Mouse (Mus musculus) adrenal gland, adult 8-10 months (tissue): ENCODE data around the gene Fignl2. TPM values are rescaled to one million over a fixed set of nuclear protein-coding genes. Genes with fewer than 3 reads are reported as not detected.

Experiments used
- DNase-seq: peaks from one replicate; pipeline ENCODE4 v3.0.0; 2022
- total RNA-seq, 4 experiments: library from RNA; stranded (reverse); gene quantifications; 2 replicates each; pipeline ENCODE4 v1.2.4; 2022

Fignl2 gene
- total RNA-seq, 4 experiments from 2014 or later: 6.4 to 9.1 (median 7.4) TPM

DNA sequence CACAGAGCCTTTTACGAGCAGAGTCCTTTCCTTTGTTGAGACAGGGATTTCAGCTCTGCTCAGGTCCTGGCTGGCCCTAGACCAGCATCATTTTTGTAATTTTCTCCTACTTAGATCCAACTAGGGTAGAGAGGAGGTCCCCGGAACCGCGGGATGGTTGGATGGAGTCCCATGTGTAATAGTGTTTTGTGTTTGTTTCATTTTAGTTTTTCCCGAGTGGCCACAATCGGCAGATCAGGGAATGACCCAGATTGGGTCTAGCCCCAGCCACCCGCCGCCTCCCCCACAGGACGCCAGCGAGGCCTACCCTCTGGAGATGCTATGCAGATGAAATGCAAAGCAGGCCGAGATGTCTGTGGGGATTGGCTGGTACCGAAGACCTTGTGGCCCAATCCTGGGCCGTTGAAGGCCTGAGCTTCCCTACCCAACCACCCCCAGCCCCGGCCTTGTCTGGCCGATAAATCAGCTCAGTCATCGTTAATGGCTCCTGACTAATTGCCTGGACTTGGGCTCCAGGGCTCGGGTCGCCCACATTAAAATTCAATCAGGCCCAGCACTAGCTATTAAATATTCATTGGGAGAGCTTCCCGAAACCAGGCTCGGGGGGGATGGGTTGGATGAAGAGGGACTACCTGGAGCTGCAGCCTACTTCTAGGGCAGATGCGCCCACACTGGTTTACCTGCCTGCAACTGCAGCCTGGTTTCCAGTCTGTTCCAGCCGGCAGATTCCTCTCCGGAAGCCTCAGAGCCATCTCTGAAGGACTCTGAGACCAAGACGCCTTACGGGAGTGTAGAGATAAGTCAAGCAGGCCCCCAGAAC is 14.7 kb upstream of the Fignl2 start:
- peak; percentile 60 for DNase-seq

DNA sequence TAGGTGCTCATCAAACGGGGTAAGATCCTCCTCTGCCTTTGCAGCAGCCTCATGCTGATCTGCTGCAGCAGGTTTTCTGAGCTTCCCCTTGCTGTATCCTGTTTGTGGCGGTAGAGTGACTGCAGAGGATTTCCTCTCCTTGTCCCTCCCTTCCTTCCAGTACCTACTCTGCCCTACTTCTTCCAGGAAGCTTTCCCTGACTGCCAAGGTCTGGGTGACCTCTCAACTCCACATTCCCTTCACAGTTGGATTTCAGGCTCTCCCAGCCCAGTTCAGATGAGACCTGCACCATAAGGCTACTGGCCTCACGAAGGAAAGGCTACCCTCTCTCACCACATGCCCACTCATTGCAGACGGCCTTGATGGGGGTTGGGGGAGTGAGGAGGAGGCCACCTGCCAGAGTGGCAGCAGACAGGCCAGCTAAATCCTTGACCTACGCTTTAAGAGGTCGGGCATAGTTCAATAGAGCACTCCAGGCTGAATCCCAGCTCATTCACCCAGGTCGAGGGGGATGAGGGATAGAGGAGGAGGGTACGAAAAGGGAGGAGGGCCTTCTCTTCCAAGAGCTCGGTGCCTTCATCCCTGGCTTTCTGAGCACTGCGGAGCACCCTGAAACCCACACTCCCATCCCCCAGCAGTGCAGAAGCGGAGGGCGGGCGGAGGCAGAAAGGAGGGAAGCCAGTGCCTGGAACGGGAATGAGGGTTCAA is 13.9 kb upstream of the Fignl2 start:
- no peak for DNase-seq

DNA sequence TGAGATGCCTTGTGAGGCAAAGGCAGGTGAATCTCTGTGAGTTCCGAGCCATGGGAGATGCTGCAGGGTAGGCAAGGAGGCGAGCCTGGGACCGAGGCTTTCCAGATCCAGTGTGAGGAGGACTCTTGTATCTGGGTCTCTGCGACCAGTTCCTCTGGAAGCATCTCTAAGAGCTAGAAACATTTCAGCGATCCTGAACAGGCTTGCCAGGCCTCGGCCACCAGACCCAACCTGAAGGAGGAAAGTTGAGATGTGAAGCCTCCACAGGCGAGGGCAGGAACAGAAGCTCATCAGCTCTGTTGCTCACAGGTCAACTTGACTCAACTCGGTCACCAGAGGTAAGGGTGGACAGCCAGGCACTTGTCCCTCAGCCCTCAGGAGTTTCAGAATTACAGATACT is 13.2 kb upstream of the Fignl2 start:
- no peak for DNase-seq

DNA sequence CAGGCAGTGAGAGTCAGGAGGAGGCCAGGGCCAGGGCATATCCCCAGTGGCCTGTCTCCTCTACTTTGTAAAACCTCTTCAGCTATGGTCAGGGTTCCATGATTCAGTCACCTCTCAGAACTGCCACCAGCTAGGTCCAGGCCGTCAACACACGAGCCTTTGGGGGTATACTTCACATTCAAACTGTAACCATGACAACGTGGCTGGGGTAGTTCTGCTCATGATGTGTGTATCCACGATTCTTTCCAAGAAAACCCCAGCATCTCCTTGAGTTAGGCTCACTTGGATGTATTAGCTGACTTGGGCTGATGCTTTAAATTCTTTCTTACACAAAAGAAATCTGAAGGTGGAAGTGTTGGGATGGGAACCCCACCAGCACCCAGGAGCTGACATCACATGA is 9.9 kb upstream of the Fignl2 start:
- DNase-seq: no peak

DNA sequence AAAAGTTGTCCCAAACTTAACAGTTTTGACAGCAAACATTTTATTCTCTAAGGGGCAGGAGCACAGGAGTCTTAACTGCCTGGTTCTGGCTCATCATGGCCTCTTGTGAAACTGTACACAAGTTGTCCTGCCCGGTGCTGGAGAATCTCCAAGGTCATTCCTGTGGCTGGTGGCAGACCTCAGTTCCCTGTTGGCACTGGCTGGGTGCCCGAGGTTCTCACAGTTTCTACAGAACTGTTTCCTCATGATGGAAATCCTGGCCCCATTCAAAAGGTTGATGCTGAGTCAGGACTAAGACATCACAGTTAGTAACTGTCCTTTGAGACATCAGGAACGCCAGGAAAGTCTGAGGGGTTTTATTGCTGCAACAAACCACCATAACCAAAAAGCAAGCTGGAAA is 8.6 kb upstream of the Fignl2 start:
- DNase-seq: peak; percentile 89

DNA sequence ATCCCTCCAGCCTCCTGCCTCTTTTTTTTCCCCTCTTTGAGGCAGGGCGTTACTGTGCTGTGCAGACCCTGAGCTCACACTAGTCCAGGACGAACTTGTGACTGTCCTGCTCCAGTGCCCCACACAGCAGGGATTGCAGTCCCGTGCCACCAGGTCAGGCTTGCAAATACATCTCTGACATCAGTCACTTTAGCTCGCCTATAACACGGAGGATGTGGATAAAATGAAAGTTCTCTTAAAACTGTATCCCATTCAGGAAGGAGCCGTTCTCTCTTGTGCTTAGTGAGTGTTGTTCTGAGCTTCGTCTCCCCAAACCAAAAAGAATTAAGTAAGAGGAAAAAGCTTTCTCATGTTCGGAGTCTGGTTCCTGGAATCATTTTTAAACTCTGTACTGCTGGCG is 8.1 kb upstream of the Fignl2 start:
- no peak for DNase-seq

DNA sequence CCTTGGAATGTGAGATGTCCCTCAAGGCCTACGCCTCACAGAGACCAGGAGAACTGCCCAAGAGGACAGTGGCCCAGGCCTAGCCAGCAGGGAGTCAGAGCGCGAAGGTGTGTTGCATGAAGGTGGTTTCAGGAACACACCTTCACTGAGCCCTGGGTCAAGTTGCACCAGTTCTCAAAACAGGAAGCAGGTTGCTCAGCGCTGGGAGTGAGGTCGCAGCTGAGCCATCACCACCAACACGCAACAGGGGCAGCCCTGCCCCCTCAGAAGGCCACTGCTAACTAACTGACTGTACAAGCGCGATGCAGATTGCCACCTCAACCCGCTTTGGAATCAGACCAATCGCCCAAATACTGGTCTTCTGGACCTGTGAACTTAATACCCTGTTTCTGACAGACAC is 6.1 kb upstream of the Fignl2 start:
- no peak for DNase-seq

DNA sequence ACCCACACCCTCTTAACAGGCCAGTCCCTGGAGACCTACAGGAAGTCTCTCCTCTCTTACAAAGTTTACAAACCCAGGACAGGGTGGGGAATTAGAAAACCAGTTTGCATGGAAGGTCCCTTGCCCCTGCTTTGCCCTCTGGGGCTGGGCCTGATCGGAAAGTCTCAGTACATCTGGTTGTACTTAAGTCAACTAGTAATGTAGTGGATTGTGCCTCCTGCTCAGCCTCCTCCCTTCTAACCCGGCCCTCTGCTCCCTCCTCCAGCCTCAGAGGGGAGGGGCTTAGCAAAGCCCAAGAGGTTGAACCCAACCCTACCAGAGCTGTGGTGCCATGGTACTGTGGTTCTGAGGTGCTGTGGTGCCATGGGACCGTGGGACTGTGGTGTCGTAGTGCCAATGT is 3.9 kb upstream of the Fignl2 start:
- DNase-seq: no peak

DNA sequence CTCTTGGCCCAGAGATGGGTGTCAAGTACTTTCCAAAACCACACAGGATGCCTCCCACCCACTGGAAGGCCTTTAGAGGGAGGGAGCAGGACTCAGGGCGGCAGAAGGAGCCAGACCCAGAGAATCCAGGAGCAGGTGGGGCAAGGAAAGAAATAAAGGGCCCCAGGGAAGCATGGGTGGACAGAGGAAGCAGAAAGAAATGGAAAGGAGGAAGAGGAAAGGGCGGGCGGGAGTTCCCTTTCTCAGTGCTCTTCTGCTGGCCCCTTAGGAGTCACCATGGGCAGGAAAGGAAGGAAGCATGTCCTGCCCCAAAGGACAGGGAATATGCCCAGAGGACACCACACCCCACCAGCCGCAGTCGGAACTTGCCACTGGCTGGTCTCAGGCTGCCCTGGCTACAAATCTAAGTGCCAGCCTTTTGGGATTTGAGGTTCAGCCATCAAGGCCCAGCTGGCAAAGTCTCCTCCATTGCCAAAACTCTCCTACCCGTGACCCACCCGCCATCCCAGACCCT is 2.7 kb upstream of the Fignl2 start:
- no peak for DNase-seq

DNA sequence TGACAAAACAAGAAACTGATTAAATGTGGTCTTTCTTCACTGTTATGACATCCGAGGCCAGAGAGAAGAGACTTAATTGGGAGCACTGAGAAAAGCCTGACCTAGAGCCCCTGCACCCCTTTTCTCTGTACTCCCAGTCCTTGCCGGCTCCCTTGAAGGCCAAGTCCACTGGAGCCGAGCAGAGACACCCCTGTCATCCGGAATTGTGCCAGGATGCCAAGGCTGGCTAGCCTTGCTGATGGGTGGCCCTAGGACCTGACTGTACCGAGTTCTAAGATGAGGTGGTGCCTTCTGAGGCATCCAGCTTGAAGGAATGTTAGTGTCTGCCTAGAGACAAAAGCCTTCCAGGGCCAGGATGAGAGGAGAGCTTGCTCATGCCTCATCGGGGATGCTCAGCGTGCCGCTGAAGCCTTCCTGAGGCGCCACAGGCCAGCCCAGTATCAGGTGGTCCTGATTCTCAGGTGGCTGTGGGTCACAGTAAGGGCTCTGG is 1.7 kb upstream of the Fignl2 start:
- no peak for DNase-seq

DNA sequence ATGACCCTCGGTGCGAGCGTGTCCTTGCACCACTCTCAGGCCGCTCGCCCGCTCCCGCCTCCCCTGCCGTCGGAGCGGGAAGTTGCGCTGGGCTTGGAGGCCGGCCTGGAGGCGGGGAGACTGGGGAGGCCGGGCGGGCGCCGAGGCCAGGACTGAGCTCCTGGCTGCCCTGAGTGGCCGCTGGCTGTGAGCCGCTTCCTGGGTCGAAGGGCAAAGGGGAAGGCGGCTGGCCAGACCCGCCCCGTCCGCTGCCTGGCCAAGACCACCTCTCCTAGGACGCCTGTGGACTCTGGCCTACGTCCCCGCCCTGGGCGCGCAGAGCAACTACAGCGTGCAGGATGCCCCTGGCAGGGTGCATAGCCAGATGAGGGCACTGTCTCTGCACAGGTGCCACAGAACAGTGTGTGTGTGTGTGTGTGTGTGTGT is 377 bp upstream of the Fignl2 start:
- DNase-seq: peak; percentile 93

DNA sequence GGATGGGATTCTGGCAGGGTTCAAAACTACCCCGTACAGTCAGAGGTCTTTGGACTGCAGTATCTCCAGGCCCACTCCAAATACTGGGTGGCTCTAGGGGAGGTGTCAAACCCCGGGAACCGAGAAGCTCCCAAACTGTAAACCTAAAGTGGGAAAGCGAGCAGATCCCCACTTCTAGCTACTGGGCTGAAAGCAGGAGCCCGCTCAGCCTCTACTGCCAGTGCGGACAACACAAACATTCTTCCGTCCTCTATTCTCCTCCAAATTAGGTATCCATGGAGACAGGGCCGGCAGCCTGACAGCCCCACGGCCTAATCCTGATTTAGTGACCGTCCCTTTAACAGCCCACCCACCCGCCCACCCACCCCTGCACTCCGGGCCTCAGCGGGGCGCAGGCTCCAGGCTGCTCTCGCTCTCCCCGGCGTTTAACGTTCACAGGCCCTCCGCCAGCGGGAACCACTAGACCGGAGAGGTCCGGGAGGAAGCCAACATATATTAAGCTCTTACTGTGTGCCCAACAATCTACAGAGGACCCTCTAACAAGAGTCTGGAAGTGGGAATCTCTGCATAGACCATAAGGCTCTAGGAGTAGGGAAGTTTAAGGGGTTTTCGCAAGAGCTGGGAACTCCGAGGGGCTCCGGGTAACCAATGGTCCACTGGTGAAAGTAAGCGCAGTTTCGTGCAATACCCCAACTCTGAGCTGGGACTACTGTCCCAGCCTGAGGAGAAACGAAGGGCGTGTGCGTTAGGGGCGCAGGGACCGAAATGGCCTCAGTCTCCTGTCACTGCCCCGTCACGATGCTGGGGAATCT is 1.2 kb downstream of the Fignl2 start:
- DNase-seq: no peak

DNA sequence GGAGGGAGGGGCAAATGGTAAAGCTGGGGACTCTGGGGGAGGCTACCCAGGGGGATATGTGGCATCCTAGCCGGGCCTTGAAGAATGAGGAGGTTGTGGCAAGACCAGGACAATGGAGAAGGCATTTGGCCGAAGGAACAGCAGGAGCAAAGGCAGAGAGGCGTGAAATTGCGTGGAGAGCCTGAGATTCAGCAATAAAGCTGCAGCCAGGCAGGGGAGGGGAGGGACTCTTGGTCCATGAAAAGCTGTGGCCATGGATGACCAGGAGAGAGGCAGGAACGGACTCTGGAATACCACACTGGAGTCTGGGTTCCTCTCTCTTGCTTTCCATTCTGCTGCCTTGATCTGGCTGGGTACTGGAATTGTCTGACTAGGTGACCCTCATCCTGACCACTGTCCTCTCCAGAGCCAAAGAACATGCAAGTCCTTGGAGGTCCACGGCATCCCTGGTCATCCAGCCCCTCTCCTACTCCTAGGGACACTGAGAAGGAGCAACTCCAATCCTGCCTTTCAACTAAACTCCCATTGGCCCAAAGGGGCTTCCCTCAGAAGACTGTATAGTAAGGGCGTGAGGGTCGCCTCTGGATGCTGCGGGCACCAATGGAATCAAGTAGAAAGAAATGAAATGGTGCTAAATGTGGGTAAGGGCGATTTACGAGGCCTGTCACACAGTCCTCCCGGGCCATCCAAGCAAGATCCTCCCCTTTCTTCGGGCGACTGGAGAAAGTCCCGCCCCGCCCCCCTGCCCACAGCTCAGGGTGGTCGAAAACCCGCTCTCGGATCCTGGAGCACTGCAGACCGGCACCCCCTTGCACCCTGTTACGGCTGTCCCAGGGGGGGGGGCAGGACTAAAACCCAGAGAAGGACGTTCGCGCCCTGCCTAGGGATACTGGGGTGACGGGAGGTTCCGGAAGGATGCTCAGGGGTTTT is 2.0 kb downstream of the Fignl2 start:
- no peak for DNase-seq

DNA sequence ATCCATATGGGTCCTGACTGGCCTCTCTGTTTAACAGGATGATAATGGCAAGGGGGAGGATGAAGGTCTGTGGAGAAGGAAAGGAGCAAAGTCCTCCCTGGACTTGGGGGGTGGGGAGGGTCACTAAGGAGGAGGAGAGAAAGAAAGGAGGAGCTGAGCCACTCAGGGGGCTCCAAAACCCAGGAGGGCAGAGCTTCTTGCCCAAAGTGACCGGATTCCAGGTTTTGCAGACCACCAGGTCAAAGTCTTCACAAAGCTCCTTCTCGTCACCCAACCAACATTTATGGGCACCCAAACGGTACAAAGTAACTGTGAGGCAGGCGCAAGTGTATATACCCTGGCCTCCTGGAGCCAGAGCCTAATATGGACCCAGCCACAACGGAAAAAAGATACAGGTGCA is 2.7 kb downstream of the Fignl2 start:
- no peak for DNase-seq

DNA sequence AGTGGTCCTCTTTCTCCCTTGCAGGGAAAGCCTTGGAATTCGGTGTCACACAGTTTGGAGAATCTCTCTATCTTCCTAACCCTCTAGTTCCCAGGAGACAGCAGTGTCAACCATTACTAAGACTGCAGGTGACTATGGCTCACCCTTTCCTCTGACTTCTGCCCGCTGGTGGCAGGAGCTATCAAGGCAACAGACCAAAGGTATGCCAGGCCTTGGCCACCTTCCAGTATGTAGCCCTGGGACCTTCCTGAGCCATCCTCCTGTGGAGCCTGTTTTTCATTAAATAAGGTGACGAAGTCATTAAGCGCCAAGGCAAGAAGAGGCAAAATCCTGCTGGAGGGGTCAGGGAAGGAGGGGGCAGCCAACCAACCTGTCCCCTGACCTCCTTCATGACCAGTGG is 3.2 kb downstream of the Fignl2 start:
- DNase-seq: no peak

DNA sequence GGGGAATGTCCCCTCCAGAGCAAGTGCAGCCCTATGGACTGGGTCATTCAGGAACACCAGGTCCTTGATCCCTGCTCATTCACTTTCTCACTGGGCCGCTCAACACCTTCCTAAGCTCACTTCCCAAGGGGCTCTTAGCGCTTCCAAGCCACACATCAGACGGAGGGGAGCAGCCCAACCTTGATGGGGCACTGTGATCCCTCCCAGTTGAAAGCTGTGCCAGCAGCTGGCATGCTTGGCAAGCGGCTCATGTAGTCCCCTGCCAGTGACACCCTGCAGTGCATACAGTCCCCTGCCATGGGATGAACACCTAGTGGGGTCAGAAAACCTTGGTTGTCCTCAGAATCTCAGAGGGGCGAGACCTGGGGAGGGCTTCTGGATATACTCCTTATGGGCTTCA is 4.3 kb downstream of the Fignl2 start:
- DNase-seq: no peak

DNA sequence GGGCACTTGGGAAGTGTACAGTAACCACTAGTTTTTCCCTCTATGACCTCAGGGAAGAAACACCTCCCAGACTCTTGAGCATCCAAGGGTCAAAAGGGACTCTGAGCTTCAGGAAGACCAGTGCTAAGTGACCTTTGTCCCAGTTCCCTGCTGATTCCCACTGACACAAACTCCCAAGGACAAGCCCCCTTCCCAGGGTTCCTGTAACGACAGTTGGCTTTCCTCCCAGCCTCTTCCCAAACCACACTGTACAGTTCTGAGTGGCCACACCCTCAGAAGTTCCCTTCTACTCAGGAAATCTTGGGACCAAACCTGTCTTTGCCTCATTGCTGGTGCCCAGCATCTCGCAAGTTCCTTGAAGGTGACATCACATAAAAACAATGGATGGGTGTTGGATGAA is 5.6 kb downstream of the Fignl2 start:
- no peak for DNase-seq

DNA sequence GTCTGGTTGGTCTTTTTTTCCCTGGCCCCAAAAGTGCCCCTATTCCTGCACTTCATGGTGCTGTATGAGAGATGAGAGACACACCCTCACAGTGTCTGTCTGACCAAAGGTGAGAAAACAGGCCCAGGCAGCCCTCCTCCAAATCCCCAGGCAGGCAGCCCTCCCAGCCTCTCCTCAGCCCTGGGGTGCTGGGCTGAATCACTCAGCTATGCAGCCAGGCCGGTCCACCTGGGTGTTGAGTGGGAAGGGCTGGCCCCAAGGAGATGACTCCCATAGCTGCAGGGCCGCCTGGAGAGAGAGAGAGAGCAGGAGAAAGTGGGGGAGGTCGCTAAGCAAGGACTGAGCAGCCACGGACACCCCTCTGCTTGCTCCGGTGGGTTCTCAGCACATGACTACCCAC is 7.6 kb downstream of the Fignl2 start:
- no peak for DNase-seq

DNA sequence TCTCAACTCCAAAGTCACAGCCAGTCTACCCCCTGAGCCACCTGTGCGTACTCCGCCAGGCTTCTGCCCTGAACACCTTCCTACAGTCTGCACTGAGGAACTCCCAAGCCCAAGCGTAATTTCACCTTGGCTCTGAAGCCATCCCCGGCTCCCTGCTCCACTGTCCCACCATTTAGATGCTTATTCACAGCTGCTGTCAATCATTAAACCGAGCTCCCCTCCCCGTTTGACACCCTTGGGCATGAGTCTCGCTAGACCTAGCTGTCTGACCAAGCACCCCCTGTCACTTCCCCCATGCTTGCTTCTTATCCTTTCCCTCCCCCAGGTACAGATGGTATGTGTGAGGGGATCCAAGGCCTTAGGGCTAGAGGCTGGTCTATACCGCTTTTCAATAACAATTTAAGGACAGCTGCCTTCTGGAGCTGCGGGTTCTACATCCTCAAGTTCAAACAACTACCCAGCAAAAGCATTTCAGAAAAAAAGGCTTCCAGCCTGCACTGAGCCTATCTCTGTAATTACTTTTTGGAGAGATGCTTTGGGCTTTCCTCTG is 8.7 kb downstream of the Fignl2 start:
- DNase-seq: no peak

DNA sequence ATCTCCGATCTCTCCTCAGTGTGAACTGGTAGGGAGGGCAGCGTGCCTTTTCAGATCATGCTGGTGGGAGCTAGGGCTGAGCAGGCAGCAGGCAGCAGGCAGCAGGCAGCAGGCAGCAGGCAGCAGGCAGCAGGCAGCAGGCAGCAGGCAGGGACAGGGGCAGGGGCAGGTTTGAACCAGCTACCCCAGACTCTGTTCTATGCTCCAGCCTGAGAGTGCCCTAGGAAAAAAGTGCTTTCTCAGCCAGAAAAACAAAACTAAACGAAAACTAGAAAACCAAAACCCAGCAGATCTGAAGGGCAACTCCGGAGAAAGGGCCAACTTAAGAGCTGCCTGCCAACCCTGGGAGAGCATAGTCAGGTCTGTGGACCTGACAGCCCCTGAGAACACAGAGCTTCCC is 9.7 kb downstream of the Fignl2 start:
- DNase-seq: no peak

DNA sequence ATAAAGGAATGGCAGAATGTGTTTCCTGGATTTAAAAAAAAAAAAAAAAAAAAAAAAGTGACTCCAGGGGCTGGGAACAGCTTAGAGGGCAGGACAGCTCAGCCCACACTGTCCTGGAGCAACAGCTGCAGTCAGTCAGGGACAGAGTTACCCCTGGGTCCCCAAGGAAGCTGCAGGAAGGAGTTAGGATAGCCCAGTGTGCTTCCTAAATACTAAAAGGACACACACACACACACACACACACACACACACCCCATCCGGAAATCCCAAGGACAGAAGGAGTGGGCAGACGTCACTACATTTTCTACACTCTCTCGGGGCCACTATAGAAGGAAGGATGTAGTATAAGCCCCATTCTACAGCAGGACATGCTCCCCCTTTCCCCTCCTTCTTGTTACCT is 10.3 kb downstream of the Fignl2 start:
- DNase-seq: no peak
